ENCODE assay signal across 10 mouse cellular contexts in the genomic region with DNA sequence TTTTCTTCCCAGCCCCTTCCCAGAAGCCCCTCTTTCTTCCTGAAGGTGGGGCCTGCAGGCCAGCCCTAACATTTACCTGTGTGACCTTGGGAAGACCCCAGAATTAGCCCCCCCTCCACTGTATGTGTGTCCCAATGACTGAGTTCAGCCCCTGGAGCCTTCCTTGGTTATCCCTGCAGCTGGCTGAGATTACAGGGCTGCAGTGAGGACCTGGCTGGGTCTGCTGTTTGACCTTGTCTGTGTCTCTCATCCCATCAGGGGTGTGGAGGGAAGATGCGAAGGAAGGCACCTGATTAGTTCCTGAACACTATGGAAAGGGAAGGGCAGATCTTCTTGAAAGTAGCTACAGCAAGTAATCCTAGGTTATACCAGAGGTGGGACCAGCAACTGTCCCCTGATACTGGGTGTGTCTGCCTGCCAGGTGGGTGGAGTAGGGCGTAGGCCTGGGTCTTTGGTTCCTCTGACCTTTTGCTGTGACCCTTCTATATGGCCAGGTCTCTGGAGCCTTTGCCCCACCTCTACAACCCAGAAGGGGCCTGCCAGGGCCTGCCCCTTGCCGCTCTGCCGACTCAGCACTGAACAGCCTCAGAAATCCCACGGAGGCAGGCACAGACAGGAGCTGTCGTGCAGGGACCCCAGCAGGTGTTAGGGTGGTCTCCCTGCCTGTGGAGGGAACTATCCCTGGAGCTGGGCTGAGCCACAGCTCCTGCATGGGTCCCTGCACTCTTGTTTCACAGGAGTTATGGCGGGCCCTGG. TPM values are rescaled to one million over a fixed set of nuclear protein-coding genes. Genes with fewer than 3 reads are reported as not detected.
DNase-seq lines count a peak whose midpoint lies in the region; ATAC-seq lines count a peak whose summit lies in the region.
"Had no signal": no experiment of that assay in that cellular context is flagged by ENCODE, and none has a peak within 500 bp of the region (broad histone marks: within the 10 kb centered on the region; RNA-seq: fewer than 3 reads in every experiment).

No protein-coding gene starts in this region.

- no peak overlapping the region for H3K27ac ChIP-seq in forebrain, embryonic 14.5 days (ENCODE audit: low read depth, low read length)
- H3K27ac ChIP-seq in forebrain, embryonic 11.5 days (ENCODE audit: low read depth, low read length) = no peak overlapping the region
- H3K27ac ChIP-seq in midbrain, embryonic 10.5 days (replicated peaks) = peak overlapping the region; percentile 49; the same call in 1 of the 2 replicates
- no peak overlapping the region for H3K27ac ChIP-seq in midbrain, embryonic 15.5 days
- peak overlapping the region; percentile 94 for H3K27ac ChIP-seq in intestine, embryonic 16.5 days (ENCODE audit: low read length)
- peak overlapping the region; percentile 56; the same call in 1 of the 2 replicates for H3K27ac ChIP-seq in stomach, embryonic 14.5 days (ENCODE audit: low read length)

- peak overlapping the region; percentile 21; the same call in 1 of the 2 replicates for H3K9ac ChIP-seq in forebrain, embryonic 14.5 days (ENCODE audit: low read length)
- H3K9ac ChIP-seq in forebrain, embryonic 11.5 days (ENCODE audit: low read length) = no peak overlapping the region
- no peak overlapping the region for H3K9ac ChIP-seq in midbrain, embryonic 15.5 days
- H3K9ac ChIP-seq in intestine, embryonic 16.5 days (ENCODE audit: low read depth, low read length) = peak overlapping the region; percentile 88
- H3K9ac ChIP-seq in stomach, embryonic 14.5 days (replicated peaks; ENCODE audit: low read depth, low read length) = no peak overlapping the region

- no peak for ATAC-seq in forebrain, embryonic 14.5 days
- no peak for ATAC-seq in forebrain, embryonic 11.5 days (replicated peaks; ENCODE audit: low FRiP score)
- no peak for ATAC-seq in midbrain, embryonic 15.5 days (replicated peaks)
- ATAC-seq in intestine, embryonic 16.5 days = peak; percentile 4
- no peak for ATAC-seq in stomach, embryonic 14.5 days (ENCODE audit: insufficient number of reproducible peaks, insufficient read depth, low FRiP score, low read depth)
- ATAC-seq: CD4-positive, CD25-positive, alpha-beta regulatory T cell, adult 4 months had no signal

- no peak overlapping the region for H3K4me3 ChIP-seq in forebrain, embryonic 14.5 days (ENCODE audit: low read depth, low read length)
- H3K4me3 ChIP-seq in forebrain, embryonic 11.5 days (ENCODE audit: low read depth, low read length) = no peak overlapping the region
- H3K4me3 ChIP-seq in midbrain, embryonic 10.5 days = peak overlapping the region; percentile 89; the same call in 1 of the 2 replicates
- H3K4me3 ChIP-seq in midbrain, embryonic 15.5 days = no peak overlapping the region
- peak overlapping the region; percentile 90 for H3K4me3 ChIP-seq in intestine, embryonic 16.5 days (ENCODE audit: low read length)
- H3K4me3 ChIP-seq in stomach, embryonic 14.5 days (ENCODE audit: low read depth, low read length) = no peak overlapping the region

- H3K36me3 ChIP-seq in forebrain, embryonic 14.5 days (ENCODE audit: control insufficient read depth, insufficient read depth, low read length) = peaks cover 34% of the 10 kb centered on the region
- H3K36me3 ChIP-seq in forebrain, embryonic 11.5 days (ENCODE audit: control insufficient read depth, insufficient read depth, low read length) = peaks cover 8% of the 10 kb centered on the region; the same call in 1 of the 2 replicates
- H3K36me3 ChIP-seq in midbrain, embryonic 10.5 days = peaks cover 39% of the 10 kb centered on the region
- H3K36me3 ChIP-seq in midbrain, embryonic 15.5 days (replicated peaks) = peaks cover 25% of the 10 kb centered on the region
- H3K36me3 ChIP-seq in intestine, embryonic 16.5 days (ENCODE audit: control insufficient read depth, insufficient read depth, low read length) = peaks cover 27% of the 10 kb centered on the region
- H3K36me3 ChIP-seq in stomach, embryonic 14.5 days (ENCODE audit: control insufficient read depth, insufficient read depth, low read length) = peaks cover 32% of the 10 kb centered on the region

- no peak overlapping the region for H3K4me2 ChIP-seq in forebrain, embryonic 14.5 days (ENCODE audit: low read length)
- H3K4me2 ChIP-seq in forebrain, embryonic 11.5 days (ENCODE audit: low read depth, low read length, severe bottlenecking) = no peak overlapping the region
- no peak overlapping the region for H3K4me2 ChIP-seq in midbrain, embryonic 15.5 days
- peak overlapping the region; percentile 63 for H3K4me2 ChIP-seq in intestine, embryonic 16.5 days (ENCODE audit: low read depth, low read length)
- H3K4me2 ChIP-seq in stomach, embryonic 14.5 days (replicated peaks; ENCODE audit: low read depth, low read length) = peak overlapping the region; percentile 93; the same call in 1 of the 2 replicates

- no peaks in the 10 kb centered on the region for H3K9me3 ChIP-seq in forebrain, embryonic 14.5 days (replicated peaks; ENCODE audit: control insufficient read depth, low read length)
- H3K9me3 ChIP-seq in forebrain, embryonic 11.5 days (ENCODE audit: control insufficient read depth, low read length) = no peaks in the 10 kb centered on the region
- 0 out of 2 replicates have a peak, but pooled peaks cover 4% of the 10 kb centered on the region for H3K9me3 ChIP-seq in midbrain, embryonic 10.5 days (replicated peaks)
- H3K9me3 ChIP-seq in midbrain, embryonic 15.5 days = no peaks in the 10 kb centered on the region
- H3K9me3 ChIP-seq in intestine, embryonic 16.5 days (ENCODE audit: control insufficient read depth, low read length) = no peaks in the 10 kb centered on the region
- no peaks in the 10 kb centered on the region for H3K9me3 ChIP-seq in stomach, embryonic 14.5 days (ENCODE audit: control insufficient read depth, low read depth, low read length)

- 89% methylated on average over 7 of the region's 7 CpGs for WGBS in forebrain, embryonic 14.5 days
- 85% methylated on average over 7 of the region's 7 CpGs for WGBS in forebrain, embryonic 11.5 days
- 89% methylated on average over 7 of the region's 7 CpGs for WGBS in midbrain, embryonic 10.5 days
- WGBS in midbrain, embryonic 15.5 days = 79% methylated on average over 7 of the region's 7 CpGs
- 65% methylated on average over 7 of the region's 7 CpGs for WGBS in intestine, embryonic 16.5 days
- 68% methylated on average over 7 of the region's 7 CpGs for WGBS in stomach, embryonic 14.5 days

- DNase-seq in forebrain, embryonic 14.5 days (ENCODE audit: low spot score) = no peak
- no peak for DNase-seq in forebrain, embryonic 11.5 days (ENCODE audit: low spot score)
- DNase-seq in midbrain, embryonic 10.5 days (ENCODE audit: low spot score) = no peak
- no peak for DNase-seq in cerebellum, postnatal 36 days
- DNase-seq in layer of hippocampus, adult 18-20 months (ENCODE audit: low spot score in 2 of 2) = no peak
- DNase-seq: thymus, postnatal 36 days had no signal

- H3K4me1 ChIP-seq in forebrain, embryonic 14.5 days (ENCODE audit: control insufficient read depth, insufficient read depth, low read length) = peaks cover 13% of the 10 kb centered on the region
- H3K4me1 ChIP-seq in forebrain, embryonic 11.5 days (replicated peaks; ENCODE audit: control insufficient read depth, insufficient read depth, low read length) = peaks cover 15% of the 10 kb centered on the region
- peaks cover 58% of the 10 kb centered on the region for H3K4me1 ChIP-seq in midbrain, embryonic 10.5 days
- peaks cover 49% of the 10 kb centered on the region for H3K4me1 ChIP-seq in midbrain, embryonic 15.5 days
- peaks cover 55% of the 10 kb centered on the region for H3K4me1 ChIP-seq in intestine, embryonic 16.5 days (ENCODE audit: control insufficient read depth, insufficient read depth, low read length)
- peaks cover 42% of the 10 kb centered on the region for H3K4me1 ChIP-seq in stomach, embryonic 14.5 days (ENCODE audit: control insufficient read depth, insufficient read depth, low read length)

- H3K27me3 ChIP-seq in forebrain, embryonic 14.5 days (replicated peaks; ENCODE audit: control insufficient read depth, insufficient read depth, low read length) = no peaks in the 10 kb centered on the region
- H3K27me3 ChIP-seq in forebrain, embryonic 11.5 days (ENCODE audit: control insufficient read depth, insufficient read depth, low read length) = no peaks in the 10 kb centered on the region
- H3K27me3 ChIP-seq in midbrain, embryonic 10.5 days (ENCODE audit: low read depth, poor library complexity, severe bottlenecking) = no peaks in the 10 kb centered on the region
- H3K27me3 ChIP-seq in midbrain, embryonic 15.5 days (replicated peaks) = no peaks in the 10 kb centered on the region
- H3K27me3 ChIP-seq in intestine, embryonic 16.5 days (replicated peaks; ENCODE audit: control insufficient read depth, insufficient read depth, low read length) = no peaks in the 10 kb centered on the region
- no peaks in the 10 kb centered on the region for H3K27me3 ChIP-seq in stomach, embryonic 14.5 days (ENCODE audit: control insufficient read depth, insufficient read depth, low read length)

RNA-seq across cellular contexts. Expression of a gene that starts 6.6 kb away (rescaled TPM):
- polyA plus RNA-seq in forebrain, embryonic 14.5 days (2014; fragmentation: Nextera tagmentation; extraction: Ambion mirVana) = 6.2 and 8.2 TPM in 2 replicates
- 8.8 and 10.1 TPM in 2 replicates for polyA plus RNA-seq in forebrain, embryonic 11.5 days (2014; fragmentation: Nextera tagmentation; extraction: Ambion mirVana)
- polyA plus RNA-seq in midbrain, embryonic 10.5 days (2016; fragmentation: Nextera tagmentation; extraction: Ambion mirVana) = 7.8 and 9.8 TPM in 2 replicates
- 16.2 and 16.7 TPM in 2 replicates for polyA plus RNA-seq in midbrain, embryonic 15.5 days (2015; fragmentation: Nextera tagmentation; extraction: Ambion mirVana)
- 46.2 and 47.4 TPM in 2 replicates for polyA plus RNA-seq in intestine, embryonic 16.5 days (2015; fragmentation: Nextera tagmentation; extraction: Ambion mirVana)
- 25.5 and 27.4 TPM in 2 replicates for polyA plus RNA-seq in stomach, embryonic 14.5 days (2014; fragmentation: Nextera tagmentation; extraction: Ambion mirVana)
- total RNA-seq in layer of hippocampus, adult 18-20 months (2021) = 100 to 1,000 TPM; 122 to 126 TPM

RNA-seq across cellular contexts. Expression of a gene that starts 26.1 kb away (rescaled TPM):
- 44.0 and 45.5 TPM in 2 replicates for polyA plus RNA-seq in forebrain, embryonic 14.5 days (2014; fragmentation: Nextera tagmentation; extraction: Ambion mirVana)
- 54.0 and 65.0 TPM in 2 replicates for polyA plus RNA-seq in forebrain, embryonic 11.5 days (2014; fragmentation: Nextera tagmentation; extraction: Ambion mirVana)
- 61.4 and 68.5 TPM in 2 replicates for polyA plus RNA-seq in midbrain, embryonic 10.5 days (2016; fragmentation: Nextera tagmentation; extraction: Ambion mirVana)
- polyA plus RNA-seq in midbrain, embryonic 15.5 days (2015; fragmentation: Nextera tagmentation; extraction: Ambion mirVana) = 59.2 and 66.3 TPM in 2 replicates
- polyA plus RNA-seq in intestine, embryonic 16.5 days (2015; fragmentation: Nextera tagmentation; extraction: Ambion mirVana) = 52.5 and 54.4 TPM in 2 replicates
- polyA plus RNA-seq in stomach, embryonic 14.5 days (2014; fragmentation: Nextera tagmentation; extraction: Ambion mirVana) = 32.7 and 40.9 TPM in 2 replicates
- total RNA-seq in layer of hippocampus, adult 18-20 months (2021) = 10 to 100 TPM; 27.5 to 30.8 TPM

RNA-seq across cellular contexts. Expression of a gene that starts 34.8 kb away (rescaled TPM):
- 474 and 520 TPM in 2 replicates for polyA plus RNA-seq in forebrain, embryonic 14.5 days (2014; fragmentation: Nextera tagmentation; extraction: Ambion mirVana)
- 467 and 501 TPM in 2 replicates for polyA plus RNA-seq in forebrain, embryonic 11.5 days (2014; fragmentation: Nextera tagmentation; extraction: Ambion mirVana)
- 528 and 571 TPM in 2 replicates for polyA plus RNA-seq in midbrain, embryonic 10.5 days (2016; fragmentation: Nextera tagmentation; extraction: Ambion mirVana)
- polyA plus RNA-seq in midbrain, embryonic 15.5 days (2015; fragmentation: Nextera tagmentation; extraction: Ambion mirVana) = 588 and 606 TPM in 2 replicates
- 526 and 531 TPM in 2 replicates for polyA plus RNA-seq in intestine, embryonic 16.5 days (2015; fragmentation: Nextera tagmentation; extraction: Ambion mirVana)
- 416 and 434 TPM in 2 replicates for polyA plus RNA-seq in stomach, embryonic 14.5 days (2014; fragmentation: Nextera tagmentation; extraction: Ambion mirVana)
- 100 to 1,000 TPM; 907 to 934 TPM for total RNA-seq in layer of hippocampus, adult 18-20 months (2021)

RNA-seq across cellular contexts. Expression of a gene that starts 35.9 kb away (rescaled TPM):
- polyA plus RNA-seq in forebrain, embryonic 14.5 days (2014; fragmentation: Nextera tagmentation; extraction: Ambion mirVana) = 180 and 203 TPM in 2 replicates
- polyA plus RNA-seq in forebrain, embryonic 11.5 days (2014; fragmentation: Nextera tagmentation; extraction: Ambion mirVana) = 212 and 232 TPM in 2 replicates
- 215 TPM in 2 replicates for polyA plus RNA-seq in midbrain, embryonic 10.5 days (2016; fragmentation: Nextera tagmentation; extraction: Ambion mirVana)
- 258 and 270 TPM in 2 replicates for polyA plus RNA-seq in midbrain, embryonic 15.5 days (2015; fragmentation: Nextera tagmentation; extraction: Ambion mirVana)
- 214 and 225 TPM in 2 replicates for polyA plus RNA-seq in intestine, embryonic 16.5 days (2015; fragmentation: Nextera tagmentation; extraction: Ambion mirVana)
- 164 and 167 TPM in 2 replicates for polyA plus RNA-seq in stomach, embryonic 14.5 days (2014; fragmentation: Nextera tagmentation; extraction: Ambion mirVana)
- 100 to 1,000 TPM; 130 to 136 TPM for total RNA-seq in layer of hippocampus, adult 18-20 months (2021)

RNA-seq across cellular contexts. Expression of a gene that starts 41.2 kb away (rescaled TPM):
- 49.0 and 50.0 TPM in 2 replicates for polyA plus RNA-seq in forebrain, embryonic 14.5 days (2014; fragmentation: Nextera tagmentation; extraction: Ambion mirVana)
- 54.8 and 59.3 TPM in 2 replicates for polyA plus RNA-seq in forebrain, embryonic 11.5 days (2014; fragmentation: Nextera tagmentation; extraction: Ambion mirVana)
- polyA plus RNA-seq in midbrain, embryonic 10.5 days (2016; fragmentation: Nextera tagmentation; extraction: Ambion mirVana) = 52.7 and 53.3 TPM in 2 replicates
- polyA plus RNA-seq in midbrain, embryonic 15.5 days (2015; fragmentation: Nextera tagmentation; extraction: Ambion mirVana) = 66.3 and 67.3 TPM in 2 replicates
- 15.4 and 47.6 TPM in 2 replicates for polyA plus RNA-seq in intestine, embryonic 16.5 days (2015; fragmentation: Nextera tagmentation; extraction: Ambion mirVana)
- 48.9 and 58.7 TPM in 2 replicates for polyA plus RNA-seq in stomach, embryonic 14.5 days (2014; fragmentation: Nextera tagmentation; extraction: Ambion mirVana)
- total RNA-seq in layer of hippocampus, adult 18-20 months (2021) = 10 to 100 TPM; 71.9 to 76.4 TPM

Comparison
In these comparisons a context has a peak if more than half of its experiments do, and no peak if none do; other contexts are left out.
1. H3K27ac ChIP-seq: peak in midbrain, embryonic 10.5 days (single experiment), intestine, embryonic 16.5 days (single experiment) and stomach, embryonic 14.5 days (single experiment); none in forebrain, embryonic 14.5 days (single experiment), forebrain, embryonic 11.5 days (single experiment) and midbrain, embryonic 15.5 days (single experiment).
2. H3K4me3 ChIP-seq: peak in midbrain, embryonic 10.5 days (single experiment) and intestine, embryonic 16.5 days (single experiment); none in forebrain, embryonic 14.5 days (single experiment), forebrain, embryonic 11.5 days (single experiment), midbrain, embryonic 15.5 days (single experiment) and stomach, embryonic 14.5 days (single experiment).
3. H3K9ac ChIP-seq: peak in forebrain, embryonic 14.5 days (single experiment) and intestine, embryonic 16.5 days (single experiment); none in forebrain, embryonic 11.5 days (single experiment), midbrain, embryonic 15.5 days (single experiment) and stomach, embryonic 14.5 days (single experiment).
4. H3K4me2 ChIP-seq: peak in intestine, embryonic 16.5 days (single experiment) and stomach, embryonic 14.5 days (single experiment); none in forebrain, embryonic 14.5 days (single experiment), forebrain, embryonic 11.5 days (single experiment) and midbrain, embryonic 15.5 days (single experiment).